Mouse (Mus musculus) hindbrain, embryonic 13.5 days (tissue): ENCODE results near the gene Adamts4. TPM values are rescaled to one million over a fixed set of nuclear protein-coding genes. Genes with fewer than 3 reads are reported as not detected.
"Not testable (repeated sequence)": the region's sequence is repeated elsewhere in the genome, so short reads cannot be mapped to it uniquely, and the experiment has no call there.

ENCODE experiments used
- ATAC-seq: fragments of 200-750 bp; cut with Nextera tagmentation; 2 replicates; pipeline ENCODE4 v1.8.0; 2017; ENCODE audit warnings: moderate TSS enrichment; ENCODE audit not compliant: low FRiP score
- H3K27ac ChIP-seq: fragments of 300-500 bp; sonication (generic); 2 replicates; pipeline ENCODE4 v1.5.1; 2015; ENCODE audit warnings: inconsistent platforms, mild to moderate bottlenecking, moderate library complexity
- H3K27me3 ChIP-seq: fragments of 300-500 bp; sonication (generic); 2 replicates; pipeline ENCODE4 v1.6.1; 2015; ENCODE audit warnings: mild to moderate bottlenecking, inconsistent platforms
- H3K36me3 ChIP-seq: fragments of 300-500 bp; sonication (generic); 2 replicates; pipeline ENCODE4 v1.6.1; 2015; ENCODE audit warnings: mild to moderate bottlenecking, inconsistent platforms
- H3K4me1 ChIP-seq: fragments of 300-500 bp; sonication (generic); replicated peaks from 2 replicates; pipeline ENCODE4 v1.6.1; 2015; ENCODE audit warnings: inconsistent platforms
- H3K4me2 ChIP-seq: fragments of 300-500 bp; sonication (generic); 2 replicates; pipeline ENCODE4 v1.6.1; 2015; ENCODE audit warnings: inconsistent platforms, mild to moderate bottlenecking, moderate library complexity
- H3K4me3 ChIP-seq: fragments of 300-500 bp; sonication (generic); 2 replicates; pipeline ENCODE4 v1.5.1; 2015; ENCODE audit warnings: mild to moderate bottlenecking, inconsistent platforms
- H3K9ac ChIP-seq: fragments of 300-500 bp; sonication (generic); 2 replicates; pipeline ENCODE4 v1.6.1; 2015; ENCODE audit warnings: mild to moderate bottlenecking, inconsistent platforms
- H3K9me3 ChIP-seq: fragments of 300-500 bp; sonication (generic); 2 replicates; pipeline ENCODE4 v1.6.1; 2016; ENCODE audit warnings: inconsistent platforms
- WGBS: fragments of 180-500 bp; shearing (Covaris S2); methylation state at CpG from one replicate; pipeline ENCODE4 v1.1.7; 2015; 5-methylcytosine and 5-hydroxymethylcytosine counted together
- polyA plus RNA-seq: library from polyadenylated mRNA; unstranded; fragments of >200 nt; fragmentation: Nextera tagmentation; extraction: Ambion mirVana; gene quantifications from 2 replicates; pipeline ENCODE4 v1.2.1, GENCODE M21; 2015

The Adamts4 gene
- polyA plus RNA-seq, 1 experiment from 2014 or later, result 4.9 TPM

GRCm38 (mm10) chr1:171306157-171306556 is 55.9 kb downstream of the Adamts4 start:
- not testable (repeated sequence) for H3K27ac ChIP-seq, ATAC-seq, H3K36me3 ChIP-seq, H3K4me1 ChIP-seq, H3K4me3 ChIP-seq, H3K27me3 ChIP-seq, H3K9me3 ChIP-seq, H3K4me2 ChIP-seq, H3K9ac ChIP-seq
- WGBS, result 76% methylated on average over 5 of the region's 5 CpGs

- Histone ChIP-seq H3K27me3 (0 out of 2 replicates have a peak, but pooled peaks cover 4% of the 10 kb centered on the region), H3K4me1 (no peaks in the 10 kb centered on the region), H3K9me3 (no peaks in the 10 kb centered on the region), H3K4me2 (no peak overlapping the region), H3K4me3 (no peak overlapping the region), H3K9ac (no peak overlapping the region), H3K27ac (no peak overlapping the region), H3K36me3 (no peaks in the 10 kb centered on the region)
- no peak for ATAC-seq
- 83% methylated on average over 2 of the region's 2 CpGs for WGBS
Measured at GRCm38 (mm10) chr1:171309321-171309720, 59.1 kb downstream of the Adamts4 start.

Other genes starting within 250 kb of the Adamts4 start
- 0.31 TPM in 2 replicates for gene Fcgr4, start 231.5 kb upstream of the Adamts4 start, polyA plus RNA-seq
- 8.1 and 10.0 TPM in 2 replicates for gene Fcgr3, start 185.5 kb upstream of the Adamts4 start, polyA plus RNA-seq
- 9.4 and 18.4 TPM in 2 replicates for gene Cfap126, start 136.5 kb upstream of the Adamts4 start, polyA plus RNA-seq
- 256 and 259 TPM in 2 replicates for gene Sdhc, start 99.8 kb upstream of the Adamts4 start, polyA plus RNA-seq
- gene Mpz, start 99.7 kb upstream of the Adamts4 start, polyA plus RNA-seq, result 4.9 and 7.9 TPM in 2 replicates
- 25.1 and 44.1 TPM in 2 replicates for gene Pcp4l1, start 54.2 kb upstream of the Adamts4 start, polyA plus RNA-seq
- 0.32 and 0.48 TPM in 2 replicates for gene Nr1i3, start 36.5 kb upstream of the Adamts4 start, polyA plus RNA-seq
- 35.4 and 42.4 TPM in 2 replicates for gene Tomm40l, start 27.9 kb upstream of the Adamts4 start, polyA plus RNA-seq
- gene Apoa2, start 25.4 kb upstream of the Adamts4 start, polyA plus RNA-seq, result 4.4 and 6.0 TPM in 2 replicates
- gene Fcer1g, start 16.1 kb upstream of the Adamts4 start, polyA plus RNA-seq, result 29.4 and 33.8 TPM in 2 replicates
- 222 and 228 TPM in 2 replicates for gene Ndufs2, start 967 bp downstream of the Adamts4 start, polyA plus RNA-seq
- gene B4galt3, start 19.9 kb downstream of the Adamts4 start, polyA plus RNA-seq, result 105 and 110 TPM in 2 replicates
- 45.0 and 51.1 TPM in 2 replicates for gene Ppox, start 30.8 kb downstream of the Adamts4 start, polyA plus RNA-seq
- gene Usp21, start 37.6 kb downstream of the Adamts4 start, polyA plus RNA-seq, result 106 and 107 TPM in 2 replicates
- 125 and 128 TPM in 2 replicates for gene Ufc1, start 44.6 kb downstream of the Adamts4 start, polyA plus RNA-seq
- 51.6 and 52.3 TPM in 2 replicates for gene Dedd, start 78.7 kb downstream of the Adamts4 start, polyA plus RNA-seq
- gene Nit1, start 95.2 kb downstream of the Adamts4 start, polyA plus RNA-seq, result 54.8 and 59.7 TPM in 2 replicates
- 164 and 169 TPM in 2 replicates for gene Pfdn2, start 95.2 kb downstream of the Adamts4 start, polyA plus RNA-seq
- gene Klhdc9, start 110.4 kb downstream of the Adamts4 start, polyA plus RNA-seq, result 2.8 and 3.3 TPM in 2 replicates
- 1.4 and 1.7 TPM in 2 replicates for gene Nectin4, start 119.7 kb downstream of the Adamts4 start, polyA plus RNA-seq
- gene Arhgap30, start 138.5 kb downstream of the Adamts4 start, polyA plus RNA-seq, result 1.00 and 1.0 TPM in 2 replicates
- 202 and 209 TPM in 2 replicates for gene Usf1, start 160.9 kb downstream of the Adamts4 start, polyA plus RNA-seq
- gene Tstd1, start 168.5 kb downstream of the Adamts4 start, polyA plus RNA-seq, result 10.0 and 11.7 TPM in 2 replicates
- 12.2 and 13.3 TPM in 2 replicates for gene F11r, start 187.1 kb downstream of the Adamts4 start, polyA plus RNA-seq